Mouse (Mus musculus): Measurements from ENCODE around the gene Nebl. TPM values are rescaled to one million over a fixed set of nuclear protein-coding genes. Genes with fewer than 3 reads are reported as not detected.

Nebl gene
- total RNA-seq (2021), result 100 to 1,000 TPM; 481 to 506 TPM
- long read RNA-seq, experiment 1, partial matches to known transcripts, result 29 of 96 reads
- long read RNA-seq, experiment 1, other reads (novel, unspliced or antisense), result 65 of 96 reads
- long read RNA-seq, experiment 2, partial matches to known transcripts, result 56 of 109 reads
- long read RNA-seq, experiment 2, other reads (novel, unspliced or antisense), result 52 of 109 reads

GRCm38 (mm10) chr2:17730957-17731830 is at the start of gene Nebl:
TSS of gene Nebl (minus strand) at chr2:17731464.
- peak; percentile 48 for DNase-seq

GRCm38 (mm10) chr2:17770246-17770825 is 39.1 kb upstream of the Nebl start:
- no peak for DNase-seq
- intact Hi-C loops (cut with DNase I), result no loop called here

More at GRCm38 (mm10) chr2:17730957-17731830, at the start of gene Nebl:
- intact Hi-C loops (cut with DNase I), result loop anchor here (10.0 kb wide), 1 partner anchor 306 kb away; no protein-coding TSS in a partner anchor

GRCm38 (mm10) chr2:17769242-17769755 is 38.0 kb upstream of the Nebl start:
- intact Hi-C loops (cut with DNase I), result no loop called here
- DNase-seq, result no peak

GRCm38 (mm10) chr2:17756271-17756670 is 25.0 kb upstream of the Nebl start:
- intact Hi-C loops (cut with DNase I), result no loop called here
- no peak for DNase-seq

- no peak for DNase-seq
- intact Hi-C loops (cut with DNase I), result no loop called here
Measured at GRCm38 (mm10) chr2:17742051-17742763, 10.9 kb upstream of the Nebl start.

- intact Hi-C loops (cut with DNase I), result no loop called here
- DNase-seq, result no peak
Measured at GRCm38 (mm10) chr2:17741555-17741954, 10.3 kb upstream of the Nebl start.

GRCm38 (mm10) chr2:17740454-17740853 is 9.2 kb upstream of the Nebl start:
- no peak for DNase-seq
- intact Hi-C loops (cut with DNase I), result no loop called here

GRCm38 (mm10) chr2:17732210-17732609 is 946 bp upstream of the Nebl start:
- DNase-seq, result no peak
- intact Hi-C loops (cut with DNase I), result loop anchor here (10.0 kb wide), 1 partner anchor 307 kb away; no protein-coding TSS in a partner anchor

GRCm38 (mm10) chr2:17731831-17732200 is 552 bp upstream of the Nebl start:
- DNase-seq, result no peak
- intact Hi-C loops (cut with DNase I), result loop anchor here (10.0 kb wide), 1 partner anchor 307 kb away; no protein-coding TSS in a partner anchor

- intact Hi-C loops (cut with DNase I), result loop anchor here (10.0 kb wide), 1 partner anchor 306 kb away; no protein-coding TSS in a partner anchor
- no peak for DNase-seq
Measured at GRCm38 (mm10) chr2:17730648-17730956, 662 bp downstream of the Nebl start.

GRCm38 (mm10) chr2:17729770-17730647 is 1.3 kb downstream of the Nebl start:
- peak; percentile 4 to 9 for DNase-seq
- intact Hi-C loops (cut with DNase I), result loop anchor here (10.0 kb wide), 1 partner anchor 305 kb away; no protein-coding TSS in a partner anchor

GRCm38 (mm10) chr2:17724405-17724804 is 6.9 kb downstream of the Nebl start:
- no peak for DNase-seq
- intact Hi-C loops (cut with DNase I), result no loop called here

- intact Hi-C loops (cut with DNase I), result no loop called here
- no peak for DNase-seq
Measured at GRCm38 (mm10) chr2:17723268-17724019, 7.8 kb downstream of the Nebl start.

- intact Hi-C loops (cut with DNase I), result no loop called here
- DNase-seq, result no peak
Measured at GRCm38 (mm10) chr2:17721177-17721715, 10.0 kb downstream of the Nebl start.

GRCm38 (mm10) chr2:17718281-17718680 is 13.0 kb downstream of the Nebl start:
- no peak for DNase-seq
- intact Hi-C loops (cut with DNase I), result no loop called here

GRCm38 (mm10) chr2:17717200-17717599 is 14.1 kb downstream of the Nebl start:
- DNase-seq, result no peak
- intact Hi-C loops (cut with DNase I), result no loop called here

- intact Hi-C loops (cut with DNase I), result no loop called here
- no peak for DNase-seq
Measured at GRCm38 (mm10) chr2:17715149-17715767, 16.0 kb downstream of the Nebl start.

- intact Hi-C loops (cut with DNase I), result no loop called here
- no peak for DNase-seq
Measured at GRCm38 (mm10) chr2:17714661-17715060, 16.6 kb downstream of the Nebl start.
